Mouse (Mus musculus) limb, embryonic 11.5 days (tissue): ENCODE measurements around the gene Lpin3. TPM values are rescaled to one million over a fixed set of nuclear protein-coding genes. Genes with fewer than 3 reads are reported as not detected.
A peak's percentile ranks its signal among the peaks of the same experiment; 100 is the strongest.

Experiments
- ATAC-seq: fragments of 200-750 bp; cut with Nextera tagmentation; 2 replicates; pipeline ENCODE4 v1.8.0; 2017; ENCODE audit warnings: low read depth; ENCODE audit not compliant: insufficient number of reproducible peaks, low FRiP score, low TSS enrichment
- DNase-seq: peaks from one replicate; pipeline ENCODE4 v3.0.0-alpha.2; 2015; ENCODE audit warnings: low spot score
- H3K27ac ChIP-seq: fragments of 300-500 bp; sonication (generic); replicated peaks from 2 replicates; pipeline ENCODE4 v1.5.1; 2014; ENCODE audit warnings: low read depth, mild to moderate bottlenecking, low read length
- H3K27me3 ChIP-seq: fragments of 300-500 bp; sonication (generic); 2 replicates; pipeline ENCODE4 v1.6.1; 2014; ENCODE audit warnings: mild to moderate bottlenecking, low read length, mixed read lengths; ENCODE audit not compliant: control insufficient read depth, insufficient read depth
- H3K36me3 ChIP-seq: fragments of 300-500 bp; sonication (generic); 2 replicates; pipeline ENCODE4 v1.6.1; 2014; ENCODE audit warnings: mild to moderate bottlenecking, low read length, moderate library complexity, mixed read lengths; ENCODE audit not compliant: control insufficient read depth, insufficient read depth
- H3K4me1 ChIP-seq: fragments of 300-500 bp; sonication (generic); 2 replicates; pipeline ENCODE4 v1.6.1; 2014; ENCODE audit warnings: low read length, mixed read lengths; ENCODE audit not compliant: control insufficient read depth, insufficient read depth
- H3K4me2 ChIP-seq: fragments of 300-500 bp; sonication (generic); 2 replicates; pipeline ENCODE4 v1.6.1; 2014; ENCODE audit warnings: low read depth, mild to moderate bottlenecking, moderate library complexity; ENCODE audit not compliant: severe bottlenecking
- H3K4me3 ChIP-seq: fragments of 300-500 bp; sonication (generic); 2 replicates; pipeline ENCODE4 v1.5.1; 2014; ENCODE audit warnings: low read depth, low read length
- H3K9ac ChIP-seq: fragments of 300-500 bp; sonication (generic); 2 replicates; pipeline ENCODE4 v1.6.1; 2014; ENCODE audit warnings: mild to moderate bottlenecking, low read length
- H3K9me3 ChIP-seq: fragments of 300-500 bp; sonication (generic); 2 replicates; pipeline ENCODE4 v1.6.1; 2016; ENCODE audit warnings: low read length; ENCODE audit not compliant: control insufficient read depth
- WGBS: fragments of 180-500 bp; shearing (Covaris S2); extraction: QIAGEN DNeasy Blood & Tissue Kit; methylation state at CpG from one replicate; pipeline ENCODE4 v1.1.7; 2014; 5-methylcytosine and 5-hydroxymethylcytosine counted together
- polyA plus RNA-seq: library from polyadenylated mRNA; unstranded; fragments of >200 nt; fragmentation: Nextera tagmentation; extraction: Ambion mirVana; gene quantifications from 2 replicates; pipeline ENCODE4 v1.2.1, GENCODE M21; 2014

Lpin3 gene
- polyA plus RNA-seq, 1 experiment from 2014 or later = 0.99 TPM

GRCm38 (mm10) chr2:160891697-160892096 is 11.2 kb downstream of the Lpin3 start:
- Histone ChIP-seq H3K36me3 (no peaks in the 10 kb centered on the region), H3K9ac (no peak overlapping the region), H3K27me3 (no peaks in the 10 kb centered on the region), H3K4me2 (no peak overlapping the region), H3K4me3 (no peak overlapping the region), H3K4me1 (no peaks in the 10 kb centered on the region), H3K9me3 (no peaks in the 10 kb centered on the region), H3K27ac (no peak overlapping the region)
- DNase-seq (no peak), ATAC-seq (no peak)
- 91% methylated on average over 9 of the region's 9 CpGs for WGBS

- WGBS = 80% methylated on average over 7 of the region's 7 CpGs
- no peaks in the 10 kb centered on the region for H3K9me3 ChIP-seq
These were observed 21.4 kb downstream of the Lpin3 start for GRCm38 (mm10) chr2:160901656-160902412.

GRCm38 (mm10) chr2:160905301-160905700 is 24.8 kb downstream of the Lpin3 start:
- no peak for DNase-seq
- Histone ChIP-seq H3K4me3 (no peak overlapping the region), H3K4me2 (no peak overlapping the region), H3K4me1 (no peaks in the 10 kb centered on the region), H3K9me3 (no peaks in the 10 kb centered on the region), H3K27ac (no peak overlapping the region), H3K9ac (no peak overlapping the region), H3K36me3 (no peaks in the 10 kb centered on the region), H3K27me3 (peaks cover 6% of the 10 kb centered on the region; the same call in 1 of the 2 replicates)
- ATAC-seq = no peak
- WGBS = 98% methylated on average over 12 of the region's 12 CpGs

More at GRCm38 (mm10) chr2:160901656-160902412, 21.4 kb downstream of the Lpin3 start:
- no peak overlapping the region for H3K27ac ChIP-seq
- no peak overlapping the region for H3K9ac ChIP-seq
- no peak overlapping the region for H3K4me3 ChIP-seq
- H3K27me3 ChIP-seq = no peaks in the 10 kb centered on the region
- DNase-seq (no peak), ATAC-seq (no peak)
- H3K4me2 ChIP-seq = no peak overlapping the region
- H3K36me3 ChIP-seq = no peaks in the 10 kb centered on the region
- H3K4me1 ChIP-seq = no peaks in the 10 kb centered on the region

DNA sequence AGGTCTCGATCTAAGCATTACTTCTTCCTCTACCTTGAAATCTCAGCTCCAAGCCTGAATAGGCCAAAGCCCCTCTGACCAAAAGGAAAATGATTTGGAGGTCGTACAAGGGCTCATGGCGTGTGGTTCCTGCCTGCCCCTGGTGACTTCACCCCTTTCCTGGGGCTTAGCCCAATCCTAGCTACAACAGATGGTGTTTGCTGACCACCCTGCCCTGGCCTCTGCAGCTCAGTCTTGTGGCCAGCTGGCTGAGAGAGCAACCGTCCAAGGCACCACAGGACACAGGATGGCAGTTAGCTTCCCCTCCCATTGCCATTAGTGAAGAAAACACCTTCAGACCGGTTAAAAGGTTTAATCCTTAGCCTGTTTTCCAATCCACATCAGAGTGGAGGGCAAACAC is 25.6 kb downstream of the Lpin3 start:
- Histone ChIP-seq H3K9ac (no peak overlapping the region), H3K36me3 (no peaks in the 10 kb centered on the region), H3K27ac (no peak overlapping the region), H3K4me1 (no peaks in the 10 kb centered on the region), H3K4me2 (no peak overlapping the region), H3K4me3 (no peak overlapping the region), H3K27me3 (peaks cover 9% of the 10 kb centered on the region; the same call in 1 of the 2 replicates), H3K9me3 (no peaks in the 10 kb centered on the region)
- ATAC-seq (no peak), DNase-seq (no peak)
- 72% methylated on average over 5 of the region's 5 CpGs for WGBS

GRCm38 (mm10) chr2:160908607-160909006 is 28.1 kb downstream of the Lpin3 start:
- peaks cover 15% of the 10 kb centered on the region; the same call in 1 of the 2 replicates for H3K27me3 ChIP-seq
- WGBS = 58% methylated on average over 18 of the region's 18 CpGs
- H3K27ac ChIP-seq = no peak overlapping the region
- H3K9me3 ChIP-seq = no peaks in the 10 kb centered on the region
- ATAC-seq (no peak), DNase-seq (no peak)
- peaks cover 12% of the 10 kb centered on the region; the same call in 1 of the 2 replicates for H3K4me1 ChIP-seq
- no peak overlapping the region for H3K4me3 ChIP-seq
- no peaks in the 10 kb centered on the region for H3K36me3 ChIP-seq
- no peak overlapping the region for H3K4me2 ChIP-seq
- no peak overlapping the region for H3K9ac ChIP-seq

DNA sequence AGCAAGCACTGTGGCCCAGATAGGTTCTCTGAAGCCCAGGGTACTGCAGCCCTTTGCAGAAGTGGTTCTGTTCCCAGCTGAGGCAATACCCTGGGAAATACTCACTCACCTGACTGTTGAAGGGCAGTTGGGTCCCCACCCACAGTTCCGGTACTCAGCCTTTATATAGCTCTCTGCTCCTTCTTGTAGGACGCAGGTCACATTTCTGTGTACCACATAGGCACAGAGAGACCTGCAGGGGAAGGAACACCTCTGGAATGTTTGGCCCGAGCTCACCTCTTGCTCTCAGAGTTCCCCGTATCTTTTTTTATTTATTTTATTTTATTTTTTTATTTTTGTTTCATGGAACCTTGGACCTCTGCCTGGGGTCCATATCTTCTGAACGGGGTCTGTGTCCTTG is 30.2 kb downstream of the Lpin3 start:
- no peaks in the 10 kb centered on the region for H3K9me3 ChIP-seq
- no peak overlapping the region for H3K27ac ChIP-seq
- WGBS = 89% methylated on average over 5 of the region's 5 CpGs
- H3K4me2 ChIP-seq = no peak overlapping the region
- H3K9ac ChIP-seq = no peak overlapping the region
- no peak for ATAC-seq
- H3K4me1 ChIP-seq = peaks cover 15% of the 10 kb centered on the region
- peaks cover 15% of the 10 kb centered on the region; the same call in 1 of the 2 replicates for H3K27me3 ChIP-seq
- H3K4me3 ChIP-seq = no peak overlapping the region
- no peak for DNase-seq
- H3K36me3 ChIP-seq = no peaks in the 10 kb centered on the region

- peak overlapping the region; percentile 65 for H3K9ac ChIP-seq
- H3K9me3 ChIP-seq = no peaks in the 10 kb centered on the region
- DNase-seq = peak; percentile 64
- under 1% methylated on average over 61 of the region's 64 CpGs for WGBS
- no peaks in the 10 kb centered on the region for H3K36me3 ChIP-seq
- peak; percentile 61 for ATAC-seq
- H3K27ac ChIP-seq = no peak overlapping the region
- peaks cover 15% of the 10 kb centered on the region; the same call in 1 of the 2 replicates for H3K27me3 ChIP-seq
- peak overlapping the region; percentile 87 for H3K4me2 ChIP-seq
- peaks cover 17% of the 10 kb centered on the region for H3K4me1 ChIP-seq
- peak overlapping the region; percentile 62 for H3K4me3 ChIP-seq
These were observed 31.2 kb downstream of the Lpin3 start for GRCm38 (mm10) chr2:160911558-160912201.

GRCm38 (mm10) chr2:160912231-160912671 is 31.8 kb downstream of the Lpin3 start, which contains the start of gene Emilin3:
Gene Emilin3 (minus strand): TSS chr2:160912328.
- no peaks in the 10 kb centered on the region for H3K9me3 ChIP-seq
- H3K27ac ChIP-seq = no peak within 1 kb of the TSS
- H3K4me2 ChIP-seq = peak within 1 kb of the TSS; percentile 87
- ATAC-seq (peak; percentile 69), DNase-seq (peak; percentile 78)
- peak within 1 kb of the TSS; percentile 65 for H3K9ac ChIP-seq
- no peaks in the 10 kb centered on the region for H3K36me3 ChIP-seq
- H3K27me3 ChIP-seq = peaks cover 15% of the 10 kb centered on the region; the same call in 1 of the 2 replicates
- WGBS = under 1% methylated on average over 33 of the region's 46 CpGs
- peaks cover 17% of the 10 kb centered on the region for H3K4me1 ChIP-seq
- H3K4me3 ChIP-seq = peak within 1 kb of the TSS; percentile 62
